Mouse (Mus musculus) forebrain, embryonic 14.5 days (tissue): ENCODE measurements around the gene Phykpl. TPM values are rescaled to one million over a fixed set of nuclear protein-coding genes. Genes with fewer than 3 reads are reported as not detected.

Experiments used
- ATAC-seq: fragments of 200-750 bp; cut with Nextera tagmentation; 2 replicates; pipeline ENCODE4 v1.8.0; 2017; ENCODE audit warnings: mild to moderate bottlenecking, moderate library complexity
- DNase-seq: peaks from one replicate; pipeline ENCODE4 v3.0.0-alpha.2; 2015; ENCODE audit warnings: low spot score
- H3K27ac ChIP-seq: fragments of 300-500 bp; sonication (generic); 2 replicates; pipeline ENCODE4 v1.5.1; 2014; ENCODE audit warnings: low read depth, mild to moderate bottlenecking, control low read depth, low read length, moderate library complexity
- H3K27me3 ChIP-seq: fragments of 300-500 bp; sonication (generic); replicated peaks from 2 replicates; pipeline ENCODE4 v1.6.1; 2014; ENCODE audit warnings: low read length, control low read depth, mixed read lengths; ENCODE audit not compliant: control insufficient read depth, insufficient read depth
- H3K36me3 ChIP-seq: fragments of 300-500 bp; sonication (generic); 2 replicates; pipeline ENCODE4 v1.6.1; 2014; ENCODE audit warnings: low read length, control low read depth; ENCODE audit not compliant: control insufficient read depth, insufficient read depth
- H3K4me1 ChIP-seq: fragments of 300-500 bp; sonication (generic); 2 replicates; pipeline ENCODE4 v1.6.1; 2014; ENCODE audit warnings: antibody characterized with exemption, low read length, control low read depth; ENCODE audit not compliant: control insufficient read depth, insufficient read depth
- H3K4me2 ChIP-seq: fragments of 300-500 bp; sonication (generic); 2 replicates; pipeline ENCODE4 v1.6.1; 2014; ENCODE audit warnings: mild to moderate bottlenecking, control low read depth, low read length
- H3K4me3 ChIP-seq: fragments of 300-500 bp; sonication (generic); 2 replicates; pipeline ENCODE4 v1.5.1; 2014; ENCODE audit warnings: low read depth, low read length, control low read depth
- H3K9ac ChIP-seq: fragments of 300-500 bp; sonication (generic); 2 replicates; pipeline ENCODE4 v1.6.1; 2014; ENCODE audit warnings: mild to moderate bottlenecking, low read length, control low read depth, moderate library complexity
- H3K9me3 ChIP-seq: fragments of 300-500 bp; sonication (generic); replicated peaks from 2 replicates; pipeline ENCODE4 v1.6.1; 2016; ENCODE audit warnings: low read length, control low read depth, mixed read lengths; ENCODE audit not compliant: control insufficient read depth
- WGBS: fragments of 180-500 bp; shearing (Covaris S2); extraction: QIAGEN DNeasy Blood & Tissue Kit; methylation state at CpG from one replicate; pipeline ENCODE4 v1.1.7; 2014; 5-methylcytosine and 5-hydroxymethylcytosine counted together
- polyA plus RNA-seq: library from polyadenylated mRNA; unstranded; fragments of >200 nt; fragmentation: Nextera tagmentation; extraction: Ambion mirVana; gene quantifications from 2 replicates; pipeline ENCODE4 v1.2.1, GENCODE M21; 2014

Phykpl gene
- polyA plus RNA-seq, 1 experiment from 2014 or later = 9.7 TPM

DNA sequence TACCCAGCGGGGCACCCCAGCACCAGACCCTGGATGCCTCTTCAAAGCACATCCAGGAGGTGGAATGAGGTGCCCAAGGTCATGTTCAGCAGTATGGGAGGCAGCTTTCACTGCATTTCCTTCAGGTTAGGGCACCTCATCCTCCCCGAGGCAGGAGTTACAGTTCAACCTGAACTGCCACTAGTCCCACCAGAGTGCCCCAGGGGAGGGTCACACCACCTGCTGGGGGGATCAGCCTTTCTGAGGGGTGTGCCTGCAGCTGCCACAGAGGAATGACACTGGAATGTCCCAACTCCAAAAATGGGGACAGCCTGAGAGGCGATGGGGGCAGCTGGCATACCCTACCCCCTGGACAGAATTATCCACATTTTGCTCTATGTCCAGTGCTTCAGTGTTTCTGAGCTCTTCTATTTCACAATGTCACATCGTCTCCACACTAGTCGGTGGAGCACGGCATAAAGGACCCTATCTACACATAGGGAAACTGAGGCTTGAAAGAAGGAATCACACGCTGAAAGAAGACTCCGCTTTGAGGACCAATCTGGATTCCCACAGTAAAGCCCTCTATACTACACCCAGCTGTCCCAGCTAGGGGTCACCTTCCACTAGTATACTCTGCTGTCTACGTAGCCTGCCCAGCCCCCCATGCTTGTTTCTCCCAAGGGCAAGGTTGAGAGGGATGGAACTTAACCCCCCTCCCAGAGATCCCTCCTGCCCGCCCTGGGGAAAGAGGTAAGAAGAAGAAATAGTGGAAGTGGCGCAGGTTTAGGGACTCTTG, 64.7 kb downstream of the Phykpl start:
- H3K27me3 ChIP-seq = peaks cover 13% of the 10 kb centered on the region
- H3K36me3 ChIP-seq = no peaks in the 10 kb centered on the region
- H3K9ac ChIP-seq = 0 out of 2 replicates have a peak overlapping the region, but pooled peaks have one; percentile 67
- 34% methylated on average over 11 of the region's 11 CpGs for WGBS
- no peak for DNase-seq
- ATAC-seq = no peak
- peaks cover 3% of the 10 kb centered on the region; the same call in 1 of the 2 replicates for H3K4me1 ChIP-seq
- H3K9me3 ChIP-seq = no peaks in the 10 kb centered on the region
- H3K27ac ChIP-seq = no peak overlapping the region
- peak overlapping the region; percentile 93; the same call in 1 of the 2 replicates for H3K4me2 ChIP-seq
- H3K4me3 ChIP-seq = peak overlapping the region; percentile 54; the same call in 1 of the 2 replicates

DNA sequence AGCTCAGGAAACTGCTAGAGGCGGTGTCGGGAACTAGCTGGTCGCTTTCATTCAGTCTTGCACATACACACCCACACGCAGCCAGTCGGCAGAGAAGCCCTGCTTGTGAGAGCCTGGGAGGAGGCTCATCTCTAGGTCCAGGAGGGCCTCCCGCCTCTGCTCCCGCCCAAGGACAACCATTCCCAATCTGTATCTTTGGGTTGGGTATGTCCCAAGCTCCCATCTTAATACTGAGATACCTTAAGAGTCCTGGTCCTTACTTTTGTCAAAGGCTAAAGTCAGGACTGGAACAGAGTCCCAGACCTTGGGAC, 65.3 kb downstream of the Phykpl start:
- no peak for DNase-seq
- Histone ChIP-seq H3K4me1 (peaks cover 3% of the 10 kb centered on the region; the same call in 1 of the 2 replicates), H3K9ac (peak overlapping the region; percentile 67), H3K36me3 (no peaks in the 10 kb centered on the region), H3K4me2 (peak overlapping the region; percentile 93), H3K27ac (no peak overlapping the region), H3K27me3 (peaks cover 13% of the 10 kb centered on the region), H3K9me3 (no peaks in the 10 kb centered on the region), H3K4me3 (peak overlapping the region; percentile 54)
- ATAC-seq = peak; percentile 3; the same call in 1 of the 2 replicates
- 7% methylated on average over 7 of the region's 7 CpGs for WGBS

DNA sequence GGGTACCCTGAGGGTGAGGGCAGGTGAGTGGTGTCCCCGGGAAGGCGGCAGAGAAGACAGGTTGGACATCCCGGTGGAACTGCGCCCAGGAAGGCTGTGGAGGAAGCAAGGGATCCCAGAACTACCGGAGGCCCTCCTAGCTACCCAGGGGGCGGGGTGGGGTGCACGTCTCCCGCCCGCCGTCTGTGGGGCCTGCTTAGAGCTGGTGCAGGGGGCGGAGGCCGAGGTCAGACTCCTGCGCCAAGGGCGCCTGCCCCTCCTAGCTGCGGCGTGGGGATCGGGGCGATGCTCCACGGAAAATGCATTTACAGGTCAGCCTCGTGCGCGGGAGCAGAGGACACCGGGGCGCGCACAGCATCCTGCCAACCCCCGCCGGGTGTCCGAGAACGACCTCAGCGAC, 65.7 kb downstream of the Phykpl start:
- Histone ChIP-seq H3K4me3 (peak overlapping the region; percentile 54), H3K4me2 (peak overlapping the region; percentile 93), H3K9me3 (no peaks in the 10 kb centered on the region), H3K4me1 (peaks cover 3% of the 10 kb centered on the region; the same call in 1 of the 2 replicates), H3K36me3 (no peaks in the 10 kb centered on the region), H3K9ac (peak overlapping the region; percentile 67), H3K27ac (no peak overlapping the region), H3K27me3 (peaks cover 13% of the 10 kb centered on the region)
- 0% methylated on average over 28 of the region's 30 CpGs for WGBS
- DNase-seq (no peak), ATAC-seq (peak; percentile 19)

DNA sequence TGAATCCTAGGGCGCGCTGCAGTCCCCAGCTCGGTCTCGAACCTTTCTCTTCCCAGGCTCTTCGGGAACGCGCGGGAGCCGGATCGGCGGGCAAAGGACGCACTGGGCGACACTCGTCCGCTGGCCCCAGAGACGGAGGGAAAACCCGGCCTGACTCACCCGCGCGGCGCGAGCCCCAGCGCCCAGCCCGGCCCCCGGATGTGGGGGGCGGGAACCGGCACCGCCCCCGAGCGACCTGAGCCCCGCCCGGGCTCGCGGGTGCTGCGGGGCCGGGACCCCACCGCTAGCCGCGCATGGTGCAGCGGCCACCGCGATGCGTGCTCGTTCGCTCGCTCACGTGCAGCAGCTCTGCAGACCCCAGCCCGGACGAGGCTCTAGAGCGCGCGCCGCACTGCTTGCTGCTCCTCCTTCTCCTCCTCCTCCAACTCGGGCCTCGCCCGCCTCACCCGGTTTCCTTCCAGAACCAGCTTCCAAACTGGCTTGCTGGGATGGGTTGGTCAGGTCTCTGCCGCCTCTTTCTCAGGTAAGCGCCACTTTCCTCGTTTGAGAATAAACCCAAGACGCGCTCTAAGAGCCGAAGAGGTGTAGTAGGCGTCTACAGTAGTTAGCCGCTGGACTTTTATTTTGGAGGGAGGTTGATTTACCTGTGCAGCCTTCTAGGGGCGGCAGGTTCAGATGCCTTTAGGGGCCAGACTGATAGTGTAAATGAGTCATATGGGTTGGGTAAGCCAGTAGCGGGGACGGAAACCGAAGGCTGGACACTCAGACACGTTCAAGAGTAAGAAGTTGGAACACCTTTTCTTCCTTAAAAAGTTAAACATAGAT, 66.3 kb downstream of the Phykpl start, which contains the start of the genes N4bp3 and D930048N14Rik:
N4bp3 (minus strand) TSS at position 152 of the 825 bp plus-strand sequence.
D930048N14Rik (plus strand) TSS at position 264 of the 825 bp plus-strand sequence.
- Histone ChIP-seq H3K36me3 (no peaks in the 10 kb centered on the region), H3K4me2 (peak within 1 kb of the TSS; percentile 93), H3K9me3 (no peaks in the 10 kb centered on the region), H3K4me1 (peaks cover 3% of the 10 kb centered on the region; the same call in 1 of the 2 replicates), H3K27me3 (peaks cover 13% of the 10 kb centered on the region), H3K9ac (peak within 1 kb of the TSS; percentile 67), H3K27ac (no peak within 1 kb of the TSS), H3K4me3 (peak within 1 kb of the TSS; percentile 54)
- peak; percentile 74 for ATAC-seq
- peak; percentile 67 for DNase-seq
- 1% methylated on average over 63 of the region's 70 CpGs for WGBS

DNA sequence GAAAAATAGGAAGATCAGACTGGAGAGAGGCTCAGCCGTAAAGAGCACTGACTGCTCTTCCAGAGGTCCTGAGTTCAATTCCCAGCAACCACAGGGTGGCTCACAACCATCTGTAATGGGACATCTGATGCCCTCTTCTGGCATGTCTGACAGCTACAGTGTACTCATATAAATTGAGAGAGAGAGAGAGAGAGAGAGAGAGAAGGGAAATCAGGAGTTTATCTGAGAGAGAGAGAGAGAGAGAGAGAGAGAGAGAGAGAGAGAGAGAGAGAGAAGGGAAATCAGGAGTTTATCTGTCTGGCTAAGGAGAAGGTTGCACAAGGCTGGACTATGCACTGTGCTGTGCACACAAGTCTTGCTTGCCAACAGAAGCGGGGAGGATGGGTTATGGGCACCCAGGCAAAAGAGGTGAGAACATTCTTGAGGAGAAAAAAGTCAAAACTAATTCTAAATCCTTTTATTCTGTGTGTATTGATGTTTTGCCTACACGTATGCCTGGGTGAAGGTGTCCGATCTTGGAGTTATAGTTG, 68.4 kb downstream of the Phykpl start:
- H3K4me2 ChIP-seq = no peak overlapping the region
- H3K36me3 ChIP-seq = no peaks in the 10 kb centered on the region
- no peaks in the 10 kb centered on the region for H3K9me3 ChIP-seq
- DNase-seq = no peak
- 92% methylated on average over 4 of the region's 4 CpGs for WGBS
- no peak overlapping the region for H3K4me3 ChIP-seq
- H3K9ac ChIP-seq = no peak overlapping the region
- H3K27ac ChIP-seq = no peak overlapping the region
- no peak for ATAC-seq
- H3K27me3 ChIP-seq = peaks cover 13% of the 10 kb centered on the region
- peaks cover 3% of the 10 kb centered on the region; the same call in 1 of the 2 replicates for H3K4me1 ChIP-seq

DNA sequence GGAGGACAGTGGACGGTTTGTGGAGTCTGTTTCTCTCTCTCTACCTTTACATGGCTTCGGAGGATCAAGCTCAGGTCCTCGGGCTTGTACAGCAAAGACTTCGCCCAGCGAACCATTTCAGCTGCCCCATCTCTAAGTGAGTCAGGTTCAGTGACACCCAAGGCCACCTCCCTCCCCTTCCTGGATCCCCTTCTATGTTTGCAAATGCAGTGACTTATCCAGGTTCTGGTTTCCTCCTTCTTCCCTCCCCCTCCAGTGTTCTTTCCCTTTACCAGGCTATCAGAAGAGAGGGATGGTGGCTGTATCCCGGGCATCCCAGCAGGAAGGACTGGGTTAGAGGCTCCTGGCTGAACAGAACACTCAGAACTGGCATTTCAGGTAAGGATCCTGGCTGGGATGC, 69.2 kb downstream of the Phykpl start:
- Histone ChIP-seq H3K4me2 (no peak overlapping the region), H3K36me3 (no peaks in the 10 kb centered on the region), H3K9ac (no peak overlapping the region), H3K4me1 (peaks cover 3% of the 10 kb centered on the region; the same call in 1 of the 2 replicates), H3K27ac (no peak overlapping the region), H3K4me3 (no peak overlapping the region), H3K9me3 (no peaks in the 10 kb centered on the region), H3K27me3 (peaks cover 13% of the 10 kb centered on the region)
- WGBS = 87% methylated on average over 6 of the region's 6 CpGs
- ATAC-seq = no peak
- no peak for DNase-seq

Other genes starting within 250 kb of the Phykpl start
- gene Hnrnpab, start 22.1 kb downstream of the Phykpl start, polyA plus RNA-seq = 545 and 644 TPM in 2 replicates
- 114 and 150 TPM in 2 replicates for gene Nhp2, start 35.0 kb downstream of the Phykpl start, polyA plus RNA-seq
- 77.0 and 86.4 TPM in 2 replicates for gene Rmnd5b, start 51.1 kb downstream of the Phykpl start, polyA plus RNA-seq
- 6.6 and 9.9 TPM in 2 replicates for gene N4bp3, start 66.1 kb downstream of the Phykpl start, polyA plus RNA-seq
- gene D930048N14Rik, start 66.2 kb downstream of the Phykpl start, polyA plus RNA-seq = 0.44 and 0.61 TPM in 2 replicates
- gene 0610009B22Rik, start 104.1 kb downstream of the Phykpl start, polyA plus RNA-seq = 97.8 and 108 TPM in 2 replicates
- 7.5 and 11.6 TPM in 2 replicates for gene Sec24a, start 178.9 kb downstream of the Phykpl start, polyA plus RNA-seq
- gene Sar1b, start 178.9 kb downstream of the Phykpl start, polyA plus RNA-seq = 179 and 184 TPM in 2 replicates